Mouse (Mus musculus) right cerebral cortex, adult 18-20 months (tissue): ENCODE measurements around the gene Mark3.

ENCODE experiments used
- DNase-seq: peaks from one replicate; pipeline ENCODE4 v3.0.0; 2022; ENCODE audit warnings: mixed read lengths

The Mark3 gene

GRCm38 (mm10) chr12:111562276-111562814 is 12.0 kb upstream of the Mark3 start:
- DNase-seq: no peak

- no peak for DNase-seq
Measured at GRCm38 (mm10) chr12:111563076-111563629, 11.2 kb upstream of the Mark3 start.

- DNase-seq: no peak
Measured at GRCm38 (mm10) chr12:111565363-111565762, 9.0 kb upstream of the Mark3 start.

GRCm38 (mm10) chr12:111568836-111569235 is 5.5 kb upstream of the Mark3 start:
- no peak for DNase-seq

GRCm38 (mm10) chr12:111572406-111572805 is 1.9 kb upstream of the Mark3 start:
- no peak for DNase-seq

GRCm38 (mm10) chr12:111573315-111573714 is 1.0 kb upstream of the Mark3 start:
- DNase-seq: no peak

GRCm38 (mm10) chr12:111574887-111575838 is 840 bp downstream of the Mark3 start:
- peak; percentile 34 for DNase-seq

- DNase-seq: no peak
Measured at GRCm38 (mm10) chr12:111583058-111583457, 8.7 kb downstream of the Mark3 start.

- DNase-seq: no peak
Measured at GRCm38 (mm10) chr12:111584401-111584800, 10.1 kb downstream of the Mark3 start.

- DNase-seq: no peak
Measured at GRCm38 (mm10) chr12:111587252-111587651, 12.9 kb downstream of the Mark3 start.

- DNase-seq: no peak
Measured at GRCm38 (mm10) chr12:111592407-111593021, 18.2 kb downstream of the Mark3 start.

GRCm38 (mm10) chr12:111593775-111594174 is 19.5 kb downstream of the Mark3 start:
- DNase-seq: no peak

GRCm38 (mm10) chr12:111597310-111597709 is 23.0 kb downstream of the Mark3 start:
- no peak for DNase-seq

- DNase-seq: no peak
Measured at GRCm38 (mm10) chr12:111598902-111599301, 24.6 kb downstream of the Mark3 start.

- DNase-seq: no peak
Measured at GRCm38 (mm10) chr12:111599640-111600039, 25.3 kb downstream of the Mark3 start.

GRCm38 (mm10) chr12:111603871-111604270 is 29.5 kb downstream of the Mark3 start:
- DNase-seq: no peak

- no peak for DNase-seq
Measured at GRCm38 (mm10) chr12:111605619-111606018, 31.3 kb downstream of the Mark3 start.

- DNase-seq: no peak
Measured at GRCm38 (mm10) chr12:111608015-111608414, 33.7 kb downstream of the Mark3 start.

GRCm38 (mm10) chr12:111614475-111615141 is 40.3 kb downstream of the Mark3 start:
- DNase-seq: no peak

GRCm38 (mm10) chr12:111618266-111618665 is 43.9 kb downstream of the Mark3 start:
- no peak for DNase-seq

- peak; percentile 69 for DNase-seq
Measured at GRCm38 (mm10) chr12:111648061-111648645, 73.8 kb downstream of the Mark3 start.

- DNase-seq: peak; percentile 46
Measured at GRCm38 (mm10) chr12:111652953-111653352, 78.6 kb downstream of the Mark3 start.
